Comparison of ENCODE assay signal across 10 mouse cellular contexts in the genomic region with DNA sequence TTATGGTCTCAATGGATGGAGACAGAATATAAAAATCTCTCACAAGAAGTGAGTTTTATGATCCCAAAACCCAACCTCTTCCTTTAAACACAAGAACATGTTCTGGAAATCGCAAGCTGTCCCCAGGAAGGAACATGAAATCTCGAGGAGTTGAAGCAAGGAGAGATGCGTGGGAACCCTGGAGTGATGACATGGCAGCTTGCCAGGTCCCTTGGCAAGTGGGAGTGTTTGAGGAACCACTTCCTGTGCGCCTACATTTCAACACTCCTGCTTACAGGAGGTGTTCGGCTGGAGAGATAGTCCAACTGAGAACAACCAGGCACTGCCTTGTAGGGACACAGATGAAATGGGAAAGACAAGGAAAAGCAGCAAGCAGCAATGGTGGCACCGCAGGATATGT.
A peak's percentile ranks its signal among the peaks of the same experiment; 100 is the strongest.
DNase-seq lines count a peak whose midpoint lies in the region; ATAC-seq and TF ChIP-seq lines count a peak whose summit lies in the region.
"Had no signal": no experiment of that assay in that cellular context is flagged by ENCODE, and none has a peak within 500 bp of the region (broad histone marks: within the 10 kb centered on the region; RNA-seq: fewer than 3 reads in every experiment).

No protein-coding gene starts in this region.

- no peaks in the 10 kb centered on the region for H3K9me3 ChIP-seq in lung, embryonic 14.5 days (ENCODE audit: low read depth, low read length)
- no peaks in the 10 kb centered on the region for H3K9me3 ChIP-seq in embryonic facial prominence, embryonic 10.5 days
- H3K9me3 ChIP-seq in forebrain, embryonic 14.5 days (replicated peaks; ENCODE audit: control insufficient read depth, low read length): no peaks in the 10 kb centered on the region

- H3K27me3 ChIP-seq in lung, embryonic 14.5 days (ENCODE audit: insufficient read depth, low read length): no peaks in the 10 kb centered on the region
- H3K27me3 ChIP-seq in embryonic facial prominence, embryonic 10.5 days (replicated peaks; ENCODE audit: low read depth, poor library complexity, severe bottlenecking): no peaks in the 10 kb centered on the region
- no peaks in the 10 kb centered on the region for H3K27me3 ChIP-seq in forebrain, embryonic 14.5 days (replicated peaks; ENCODE audit: control insufficient read depth, insufficient read depth, low read length)

- 29% methylated on average over 6 of the region's 6 CpGs for WGBS in lung, embryonic 14.5 days
- WGBS in embryonic facial prominence, embryonic 10.5 days: 83% methylated on average over 6 of the region's 6 CpGs
- WGBS in forebrain, embryonic 14.5 days: 65% methylated on average over 6 of the region's 6 CpGs

- no peak overlapping the region for H3K4me3 ChIP-seq in lung, embryonic 14.5 days (ENCODE audit: low read depth, low read length)
- H3K4me3 ChIP-seq in embryonic facial prominence, embryonic 10.5 days: no peak overlapping the region
- no peak overlapping the region for H3K4me3 ChIP-seq in forebrain, embryonic 14.5 days (ENCODE audit: low read depth, low read length)
- H3K4me3 ChIP-seq: erythroblast, embryonic 14.5 days had no signal

- no peak for TF ChIP-seq CTCF in lung, embryonic 14.5 days (IDR thresholded peaks at IDR 0.05; ENCODE audit: low read depth)

- intact Hi-C loops in gastrocnemius, postnatal 14 days (cut with DNase I; ENCODE audit: low total_unique reads): no loop called here

- H3K27ac ChIP-seq in lung, embryonic 14.5 days (ENCODE audit: low read depth): no peak overlapping the region
- H3K27ac ChIP-seq in embryonic facial prominence, embryonic 10.5 days (replicated peaks): no peak overlapping the region
- no peak overlapping the region for H3K27ac ChIP-seq in forebrain, embryonic 14.5 days (ENCODE audit: low read depth, low read length)

- no peak overlapping the region for H3K9ac ChIP-seq in lung, embryonic 14.5 days
- no peak overlapping the region for H3K9ac ChIP-seq in forebrain, embryonic 14.5 days (ENCODE audit: low read length)

- H3K4me1 ChIP-seq in lung, embryonic 14.5 days (ENCODE audit: insufficient read depth): peaks cover 4% of the 10 kb centered on the region
- H3K4me1 ChIP-seq in embryonic facial prominence, embryonic 10.5 days: 0 out of 2 replicates have a peak, but pooled peaks cover 7% of the 10 kb centered on the region
- H3K4me1 ChIP-seq in forebrain, embryonic 14.5 days (ENCODE audit: control insufficient read depth, insufficient read depth, low read length): no peaks in the 10 kb centered on the region; the same call in 1 of the 2 replicates

- DNase-seq in gastrocnemius, postnatal 14 days: peak; percentile 44
- DNase-seq in gastrocnemius, postnatal 4 days (ENCODE audit: low spot score in 2 of 2): no peak
- DNase-seq in 3T3-L1 (ENCODE audit: low read depth, low spot score): peak; percentile 44
- DNase-seq in lung, embryonic 14.5 days: peak; percentile 69
- DNase-seq in spleen, postnatal 10 days (ENCODE audit: low spot score in 2 of 2): no peak
- no peak for DNase-seq in embryonic facial prominence, embryonic 10.5 days (ENCODE audit: low spot score)
- no peak for DNase-seq in forebrain, embryonic 14.5 days (ENCODE audit: low spot score)
- DNase-seq: kidney, adult 18-20 months had no signal

- H3K36me3 ChIP-seq in lung, embryonic 14.5 days (ENCODE audit: insufficient read depth): no peaks in the 10 kb centered on the region
- H3K36me3 ChIP-seq in embryonic facial prominence, embryonic 10.5 days (replicated peaks): no peaks in the 10 kb centered on the region
- H3K36me3 ChIP-seq in forebrain, embryonic 14.5 days (ENCODE audit: control insufficient read depth, insufficient read depth, low read length): no peaks in the 10 kb centered on the region

- ATAC-seq in granulocyte monocyte progenitor cell, adult 5-6 weeks (replicated peaks; ENCODE audit: poor library complexity, severe bottlenecking): peak; percentile 17
- no peak for ATAC-seq in lung, embryonic 14.5 days (ENCODE audit: insufficient read depth)
- ATAC-seq in forebrain, embryonic 14.5 days: no peak

- H3K4me2 ChIP-seq in lung, embryonic 14.5 days: no peak overlapping the region
- H3K4me2 ChIP-seq in forebrain, embryonic 14.5 days (ENCODE audit: low read length): no peak overlapping the region

Comparison
In these comparisons a context has a peak if more than half of its experiments do, and no peak if none do; other contexts are left out.
1. DNase-seq: peak in gastrocnemius, postnatal 14 days (single experiment), 3T3-L1 (single experiment) and lung, embryonic 14.5 days (single experiment); none in gastrocnemius, postnatal 4 days (0 of 2), spleen, postnatal 10 days (0 of 2), embryonic facial prominence, embryonic 10.5 days (single experiment) and forebrain, embryonic 14.5 days (single experiment).